Mouse (Mus musculus) CH12.LX (cell line): ENCODE results near the gene Slx4ip. TPM values are rescaled to one million over a fixed set of nuclear protein-coding genes. Genes with fewer than 3 reads are reported as not detected.

ENCODE experiments used
- DNase-seq: peaks from one replicate; pipeline ENCODE4 v3.0.0-alpha.2; 2013; ENCODE audit errors: extremely low read depth
- H3K27ac ChIP-seq: 2 replicates; pipeline ENCODE4 v1.5.1; 2012; ENCODE audit warnings: low read depth, mild to moderate bottlenecking, control low read depth, moderate library complexity; ENCODE audit not compliant: insufficient read depth
- H3K27me3 ChIP-seq: replicated peaks from 2 replicates; pipeline ENCODE3; 2012; ENCODE audit warnings: inconsistent platforms
- H3K36me3 ChIP-seq, 2 experiments: replicated peaks in 1 of 2; 2 replicates each; pipeline versions ENCODE3 to v1.6.1; 2012; ENCODE audit warnings: inconsistent platforms in 1 of 2, low read length in 1 of 2, mild to moderate bottlenecking in 1 of 2, mixed read lengths in 1 of 2, moderate library complexity in 1 of 2; ENCODE audit not compliant: control insufficient read depth in 1 of 2, insufficient read depth in 1 of 2
- H3K4me1 ChIP-seq, 2 experiments: 2 replicates each; pipeline ENCODE4 v1.6.1; 2012; ENCODE audit warnings: inconsistent platforms in 1 of 2, moderate library complexity in 1 of 2; ENCODE audit not compliant: insufficient read depth in 2 of 2, control insufficient read depth in 1 of 2
- H3K4me2 ChIP-seq: 2 replicates; pipeline ENCODE4 v1.6.1; 2012; ENCODE audit warnings: low read depth, mild to moderate bottlenecking, control low read depth; ENCODE audit not compliant: poor library complexity, insufficient read depth, severe bottlenecking
- H3K4me3 ChIP-seq, 3 experiments: fragments of 150-350 bp in 1 of 3; sonication (generic) in 1 of 3; replicated peaks in 1 of 3; 2 replicates each; pipeline versions ENCODE3 to v1.5.1; 2011 to 2012; ENCODE audit warnings: low read depth in 2 of 3, low read length in 2 of 3, mild to moderate bottlenecking in 2 of 3, moderate library complexity in 2 of 3, control low read depth in 1 of 3, improper control_type of control experiment in 1 of 3, inconsistent platforms in 1 of 3, mixed read lengths in 1 of 3; ENCODE audit not compliant: poor library complexity in 1 of 3
- H3K79me2 ChIP-seq: replicated peaks from 2 replicates; pipeline ENCODE4 v1.6.1; 2012; ENCODE audit warnings: mild to moderate bottlenecking, moderate library complexity; ENCODE audit not compliant: control insufficient read depth, poor library complexity, insufficient read depth, severe bottlenecking; ENCODE audit errors: extremely low read depth
- H3K9ac ChIP-seq: 2 replicates; pipeline ENCODE4 v1.6.1; 2012; ENCODE audit warnings: low read depth, mild to moderate bottlenecking, control low read depth, moderate library complexity; ENCODE audit not compliant: insufficient read depth
- H3K9me3 ChIP-seq: replicated peaks from 2 replicates; pipeline ENCODE3; 2012; ENCODE audit warnings: low read length, inconsistent platforms, mixed read lengths
- CTCF ChIP-seq, 2 experiments: IDR thresholded peaks in 1 of 2; conservative IDR thresholded peaks in 1 of 2; 2 replicates each; pipeline ENCODE4 v1.5.1; 2011 to 2012; ENCODE audit warnings: low read depth in 2 of 2, low read length in 2 of 2, improper control_type of control experiment in 1 of 2, inconsistent platforms in 1 of 2, mild to moderate bottlenecking in 1 of 2, moderate library complexity in 1 of 2
- E2F4 ChIP-seq: IDR thresholded peaks from 2 replicates; pipeline ENCODE4 v1.6.1; 2011; ENCODE audit warnings: low read depth, low read length, improper control_type of control experiment; ENCODE audit not compliant: insufficient replicate concordance
- EP300 ChIP-seq: IDR thresholded peaks from 2 replicates; pipeline ENCODE4 v1.6.1; 2011; ENCODE audit warnings: low read length, improper control_type of control experiment
- ETS1 ChIP-seq: conservative IDR thresholded peaks from 2 replicates; pipeline ENCODE4 v1.6.1; 2012; ENCODE audit warnings: low read depth, mild to moderate bottlenecking, inconsistent platforms, low read length, improper control_type of control experiment, moderate library complexity
- GABPA ChIP-seq: IDR thresholded peaks from 2 replicates; pipeline ENCODE4 v1.6.1; 2012; ENCODE audit warnings: low read depth, low read length, improper control_type of control experiment, inconsistent platforms; ENCODE audit not compliant: insufficient replicate concordance
- HCFC1 ChIP-seq: IDR thresholded peaks from 2 replicates; pipeline ENCODE4 v1.6.1; 2012; ENCODE audit warnings: low read depth, mild to moderate bottlenecking, inconsistent platforms, low read length, improper control_type of control experiment
- JUN ChIP-seq: IDR thresholded peaks from 2 replicates; pipeline ENCODE4 v1.6.1; 2011; ENCODE audit warnings: low read depth, mild to moderate bottlenecking, low read length, improper control_type of control experiment, moderate library complexity; ENCODE audit not compliant: insufficient read depth
- JUND ChIP-seq: conservative IDR thresholded peaks from 2 replicates; pipeline ENCODE4 v1.6.1; 2011; ENCODE audit warnings: low read depth, low read length, improper control_type of control experiment
- KAT2A ChIP-seq: IDR thresholded peaks from 2 replicates; pipeline ENCODE4 v1.6.1; 2012; ENCODE audit warnings: low read length, improper control_type of control experiment, inconsistent platforms; ENCODE audit not compliant: insufficient replicate concordance
- MAZ ChIP-seq: IDR thresholded peaks from 2 replicates; pipeline ENCODE4 v1.6.1; 2012; ENCODE audit warnings: low read depth, mild to moderate bottlenecking, inconsistent platforms, low read length, improper control_type of control experiment, moderate library complexity
- NELFE ChIP-seq: IDR thresholded peaks from 2 replicates; pipeline ENCODE4 v1.6.1; 2011; ENCODE audit warnings: low read depth, low read length, improper control_type of control experiment
- SMC3 ChIP-seq: IDR thresholded peaks from 2 replicates; pipeline ENCODE4 v1.6.1; 2011; ENCODE audit warnings: low read depth, low read length, improper control_type of control experiment
- TBP ChIP-seq: conservative IDR thresholded peaks from 2 replicates; pipeline ENCODE4 v1.6.1; 2011; ENCODE audit warnings: low read depth, low read length, improper control_type of control experiment
- TCF12 ChIP-seq: IDR thresholded peaks from 2 replicates; pipeline ENCODE4 v1.6.1; 2014; ENCODE audit warnings: low read depth, mild to moderate bottlenecking, inconsistent platforms, low read length, improper control_type of control experiment
- USF2 ChIP-seq: conservative IDR thresholded peaks from 2 replicates; pipeline ENCODE4 v1.6.1; 2011; ENCODE audit warnings: low read depth, low read length, improper control_type of control experiment
- dilution Hi-C: fragments of 300-500 bp; cut with MboI; formaldehyde crosslinking; loops from 2 replicates; pipeline ENCODE4 v1.14.3; 2020; ENCODE audit warnings: low sequenced_read_pairs; ENCODE audit not compliant: extremely low pct_unique_long_range_greater_than_20kb, extremely low pct_ligation_motif_present
- in situ Hi-C: fragments of 300-500 bp; cut with MboI; formaldehyde crosslinking; loops from 3 replicates; pipeline ENCODE4 v1.14.3; 2019; ENCODE audit warnings: low sequenced_read_pairs, low pct_ligation_motif_present, low pct_unique_long_range_greater_than_20kb, mixed read lengths
- polyA plus RNA-seq: library from polyadenylated mRNA; unstranded; fragments of >175 nt; gene quantifications from 2 replicates; pipeline ENCODE4 v1.2.1, GENCODE M21; 2012; ENCODE audit warnings: low read depth; ENCODE audit not compliant: insufficient read length
- total RNA-seq, 2 experiments: library from RNA; depleted of rRNA; stranded (reverse); fragments of 300-350 nt in 1 of 2; fragments of >200 nt in 1 of 2; gene quantifications; 2 replicates each; pipeline ENCODE4 v1.2.3; 2012 to 2014

Slx4ip gene
- total and polyA plus RNA-seq, 3 experiments = 4.1 to 6.7 (median 4.7) TPM

- no peak overlapping the region for H3K4me3 ChIP-seq
- H3K79me2 ChIP-seq = 0 out of 2 replicates have a peak, but pooled peaks cover 7% of the 10 kb centered on the region
- H3K4me1 ChIP-seq = peaks cover 3 to 37% of the 10 kb centered on the region in 2 experiments; a peak in 2 of 4 replicates
- no peaks in the 10 kb centered on the region for H3K9me3 ChIP-seq
- in situ Hi-C loops (no loop called here), dilution Hi-C loops (no loop called here)
- peaks cover 0 to 12% of the 10 kb centered on the region in 2 experiments for H3K36me3 ChIP-seq
- TF ChIP-seq JUND (no peak), TBP (no peak), NELFE (no peak), GABPA (no peak), JUN (no peak), SMC3 (no peak), TCF12 (no peak), CTCF (conservative IDR thresholded peaks at IDR 0.05 in 1 of 2, IDR thresholded peaks at IDR 0.05 in 1 of 2; ENCODE audit: low read depth in 2 of 2, low read length in 2 of 2) (no peak), USF2 (no peak), E2F4 (no peak), ETS1 (no peak), KAT2A (no peak), MAZ (no peak)
- no peak overlapping the region for H3K9ac ChIP-seq
- no peaks in the 10 kb centered on the region for H3K27me3 ChIP-seq
- H3K4me2 ChIP-seq = no peak overlapping the region
- DNase-seq = no peak
- H3K27ac ChIP-seq = no peak overlapping the region
These were observed 28.4 kb downstream of the Slx4ip start for GRCm38 (mm10) chr2:136919433-136919832.

GRCm38 (mm10) chr2:136920257-136920993 lies 29.4 kb downstream of the Slx4ip start:
- Histone ChIP-seq H3K4me1 (peaks cover 3 to 37% of the 10 kb centered on the region in 2 experiments; a peak in 2 of 4 replicates), H3K9me3 (no peaks in the 10 kb centered on the region), H3K9ac (no peak overlapping the region), H3K36me3 (peaks cover 0 to 8% of the 10 kb centered on the region in 2 experiments), H3K27ac (no peak overlapping the region)
- dilution Hi-C loops = no loop called here
- TF ChIP-seq HCFC1 = no peak
- no peak for TF ChIP-seq NELFE
- TF ChIP-seq EP300 = no peak
- TF ChIP-seq, all 38 proteins: peak for 0
- 0 out of 2 replicates have a peak, but pooled peaks cover 3% of the 10 kb centered on the region for H3K79me2 ChIP-seq
- H3K4me3 ChIP-seq = no peak overlapping the region
- in situ Hi-C loops = no loop called here
- H3K4me2 ChIP-seq = no peak overlapping the region
- DNase-seq = no peak
- no peaks in the 10 kb centered on the region for H3K27me3 ChIP-seq
